Mouse (Mus musculus): Measurements from ENCODE around the gene Ccdc6.

The Ccdc6 gene

GRCm38 (mm10) chr10:70168396-70168795, 71.5 kb downstream of the Ccdc6 start:
- DNase-seq (ENCODE audit: low spot score in 2 of 2), result no peak

- DNase-seq (ENCODE audit: low spot score in 2 of 2), result no peak
Measured at GRCm38 (mm10) chr10:70169044-70169443, 72.1 kb downstream of the Ccdc6 start.

DNA sequence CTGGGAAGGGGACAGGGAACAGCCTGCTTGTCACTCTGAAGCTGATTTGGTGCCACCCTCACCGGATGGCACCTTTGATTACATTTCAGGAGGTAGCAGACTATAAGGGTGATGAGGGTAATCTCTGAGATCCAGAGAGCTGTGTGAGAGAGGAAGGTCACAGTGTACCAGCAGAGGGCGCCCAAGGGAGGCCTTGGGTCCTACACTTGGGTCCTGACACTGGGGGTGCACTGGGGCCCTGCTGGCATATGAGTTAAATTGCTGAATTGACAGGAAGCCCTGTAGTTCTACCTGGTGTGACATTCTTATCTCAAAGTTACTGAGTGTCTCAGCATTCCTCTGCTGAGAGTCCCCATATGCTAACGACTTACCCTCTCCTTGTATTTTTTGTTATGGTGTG, 76.4 kb downstream of the Ccdc6 start:
- DNase-seq (ENCODE audit: low spot score in 2 of 2), result peak in 1 of 2 experiments; percentile 45

GRCm38 (mm10) chr10:70174494-70175190, 77.7 kb downstream of the Ccdc6 start:
- no peak for DNase-seq (ENCODE audit: low spot score in 2 of 2)

- DNase-seq (ENCODE audit: low spot score in 2 of 2), result no peak
Measured at GRCm38 (mm10) chr10:70180727-70181126, 83.8 kb downstream of the Ccdc6 start.

- DNase-seq (ENCODE audit: low spot score in 2 of 2), result no peak
Measured at GRCm38 (mm10) chr10:70181279-70181972, 84.5 kb downstream of the Ccdc6 start.

DNA sequence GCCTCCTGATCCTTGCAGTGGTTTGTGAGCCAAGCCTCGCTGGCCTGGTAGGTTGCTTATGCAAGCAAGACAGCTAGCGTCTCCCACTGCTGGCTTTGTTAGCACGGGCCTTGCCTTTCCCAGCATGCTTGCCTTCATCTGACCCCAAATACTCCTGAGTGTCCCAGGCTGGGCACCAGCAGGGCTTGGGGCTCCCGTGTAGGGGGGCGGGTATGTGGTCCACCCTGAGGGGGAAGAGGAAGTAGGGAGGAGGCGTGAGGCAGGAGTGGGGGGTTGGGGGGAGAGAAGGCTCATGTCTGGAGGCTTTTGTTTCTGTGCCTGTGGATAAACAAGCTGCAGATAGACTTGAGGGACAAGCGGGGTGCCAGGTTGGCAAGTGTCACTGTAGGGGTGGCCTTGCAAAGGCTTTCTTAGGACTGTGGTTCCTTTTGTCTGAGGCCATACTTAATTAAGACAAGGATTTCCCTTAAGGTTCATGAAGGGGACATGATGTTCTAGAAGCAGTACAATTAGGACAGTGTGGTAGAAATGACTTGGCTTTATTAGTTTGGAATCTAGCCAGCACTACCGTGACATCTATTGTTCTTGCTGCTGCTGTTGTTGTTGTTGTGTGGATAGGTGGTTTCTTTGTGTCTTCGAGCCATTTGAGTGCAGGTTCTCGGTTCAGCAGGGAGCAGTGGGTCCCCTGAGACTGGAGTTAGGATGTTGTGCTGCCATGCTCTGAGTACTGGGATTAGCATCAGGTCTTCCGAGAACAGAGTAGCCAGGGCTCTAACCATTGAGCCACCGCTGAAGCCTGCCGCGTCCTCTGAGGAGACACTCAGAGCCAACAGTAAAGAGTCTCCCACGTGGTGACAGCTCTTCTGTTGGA, 86.5 kb downstream of the Ccdc6 start:
- DNase-seq (ENCODE audit: low spot score in 2 of 2), result no peak

DNA sequence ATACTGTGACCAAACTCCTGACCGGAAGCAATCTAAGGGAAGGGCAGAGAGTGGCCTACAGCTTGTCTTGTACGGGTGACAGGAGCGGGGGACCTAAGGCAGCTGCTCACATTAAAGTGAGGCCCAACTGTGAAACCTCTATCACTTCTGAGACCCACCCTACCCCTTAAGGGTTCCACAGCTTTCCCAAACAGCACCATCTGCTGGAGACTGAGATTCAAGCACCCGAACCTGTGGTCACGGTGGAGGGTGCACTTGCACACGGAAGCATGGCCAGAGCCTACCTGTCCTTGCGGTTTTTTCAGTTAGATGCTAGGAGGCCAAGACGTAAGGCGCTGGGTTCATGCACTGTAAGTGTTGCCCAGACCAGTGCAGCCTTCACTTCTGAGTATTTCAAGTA, 89.2 kb downstream of the Ccdc6 start:
- no peak for DNase-seq (ENCODE audit: low spot score in 2 of 2)

DNA sequence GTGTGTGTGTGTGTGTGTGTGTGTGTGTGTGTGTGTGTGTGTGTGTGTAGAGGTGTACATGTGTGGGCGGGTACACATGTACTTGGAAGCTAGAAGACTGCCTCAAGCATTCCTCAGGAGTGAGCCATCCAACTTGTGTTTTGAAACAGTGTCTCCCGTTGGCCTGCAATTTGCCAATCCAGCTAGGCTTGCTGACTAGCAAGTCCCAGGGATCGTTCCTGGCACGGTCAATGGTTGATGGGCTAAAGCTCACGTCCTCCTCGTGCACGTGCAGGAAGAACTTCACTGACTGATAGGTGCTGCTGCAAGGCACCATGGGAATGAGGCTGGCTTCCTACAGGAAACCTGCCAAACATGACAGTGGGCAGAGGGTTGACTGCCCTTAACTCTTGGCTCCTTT, 89.7 kb downstream of the Ccdc6 start:
- DNase-seq (ENCODE audit: low spot score in 2 of 2), result no peak

GRCm38 (mm10) chr10:70189864-70190263, 92.9 kb downstream of the Ccdc6 start:
- no peak for DNase-seq (ENCODE audit: low spot score in 2 of 2)

- DNase-seq (ENCODE audit: low spot score in 2 of 2), result no peak
Measured at GRCm38 (mm10) chr10:70194283-70194682, 97.4 kb downstream of the Ccdc6 start.

- no peak for DNase-seq (ENCODE audit: low spot score in 2 of 2)
Measured at GRCm38 (mm10) chr10:70195279-70195678, 98.4 kb downstream of the Ccdc6 start.

GRCm38 (mm10) chr10:70195786-70196185, 98.9 kb downstream of the Ccdc6 start:
- no peak for DNase-seq (ENCODE audit: low spot score in 2 of 2)

DNA sequence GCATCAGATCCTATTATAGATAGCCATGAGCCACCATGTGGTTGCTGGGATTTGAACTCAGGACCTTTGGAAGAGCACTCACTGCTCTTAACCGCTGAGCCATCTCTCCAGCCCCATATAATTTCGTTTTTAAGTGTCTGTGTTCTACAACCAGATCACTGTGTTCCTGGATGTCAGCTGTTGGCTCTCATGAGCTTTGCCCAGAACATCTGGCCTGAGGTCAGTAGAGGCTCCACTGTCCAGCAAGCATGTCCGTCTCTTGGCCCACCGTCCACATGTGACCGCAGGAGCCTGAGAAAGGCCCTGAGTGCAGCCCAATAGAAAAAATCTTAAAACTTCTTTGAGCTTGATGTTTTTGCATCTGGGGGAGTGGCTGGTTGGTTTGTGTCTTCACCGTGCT, 99.7 kb downstream of the Ccdc6 start:
- no peak for DNase-seq (ENCODE audit: low spot score in 2 of 2)

DNA sequence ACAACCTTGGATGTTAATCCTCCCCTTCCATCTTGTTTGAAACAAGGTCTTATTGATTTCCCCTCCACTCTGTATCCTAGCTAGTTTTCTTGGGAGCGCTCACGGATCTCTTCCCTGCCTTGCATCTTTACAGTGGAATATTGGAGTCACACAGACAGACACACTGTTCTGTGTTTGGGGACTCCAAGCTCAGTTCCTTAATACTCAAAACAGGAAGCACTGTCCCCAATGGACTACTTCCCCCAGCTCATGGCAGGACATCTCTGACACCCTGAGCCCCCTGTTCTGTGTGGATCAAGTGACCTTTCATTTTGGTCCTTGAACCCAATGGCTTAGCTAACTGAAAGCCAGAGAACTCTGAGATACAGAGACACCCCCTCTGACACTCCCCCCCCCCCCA, 100.7 kb downstream of the Ccdc6 start:
- DNase-seq (ENCODE audit: low spot score in 2 of 2), result no peak

- no peak for DNase-seq (ENCODE audit: low spot score in 2 of 2)
Measured at GRCm38 (mm10) chr10:70198012-70198411, 101.1 kb downstream of the Ccdc6 start.

GRCm38 (mm10) chr10:70198951-70199463, 102.1 kb downstream of the Ccdc6 start:
- no peak for DNase-seq (ENCODE audit: low spot score in 2 of 2)

- DNase-seq (ENCODE audit: low spot score in 2 of 2), result no peak
Measured at GRCm38 (mm10) chr10:70199466-70200210, 102.7 kb downstream of the Ccdc6 start.

DNA sequence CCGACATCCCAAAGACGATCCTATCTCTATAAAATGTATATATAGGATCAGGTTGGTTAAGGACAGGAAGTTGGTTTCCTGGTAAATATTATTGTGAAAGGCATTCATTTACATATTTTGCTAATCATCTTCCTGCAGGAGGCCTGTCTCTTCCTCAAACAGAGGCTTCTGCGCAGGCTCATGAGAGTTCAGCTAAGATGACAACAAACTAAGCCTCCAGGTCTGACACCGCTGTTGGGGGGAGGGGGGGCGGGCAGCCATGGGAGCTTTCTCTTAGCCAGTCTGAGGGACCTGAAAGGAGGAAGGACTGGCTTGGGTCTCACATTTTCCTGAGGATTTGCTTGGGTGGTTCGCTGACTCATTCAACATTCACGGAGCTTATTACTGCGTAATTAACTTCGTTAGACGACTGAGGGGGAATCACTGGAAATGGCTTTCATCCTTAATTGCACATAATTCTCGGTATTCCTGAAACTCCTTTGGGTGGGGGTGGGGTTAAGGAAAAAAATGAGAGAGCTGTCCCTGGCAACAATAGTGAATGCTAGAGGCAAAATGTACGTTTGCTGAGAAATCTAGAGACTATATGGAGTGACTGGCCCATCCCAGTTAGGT, 104.1 kb downstream of the Ccdc6 start:
- DNase-seq (ENCODE audit: low spot score in 2 of 2), result no peak

DNA sequence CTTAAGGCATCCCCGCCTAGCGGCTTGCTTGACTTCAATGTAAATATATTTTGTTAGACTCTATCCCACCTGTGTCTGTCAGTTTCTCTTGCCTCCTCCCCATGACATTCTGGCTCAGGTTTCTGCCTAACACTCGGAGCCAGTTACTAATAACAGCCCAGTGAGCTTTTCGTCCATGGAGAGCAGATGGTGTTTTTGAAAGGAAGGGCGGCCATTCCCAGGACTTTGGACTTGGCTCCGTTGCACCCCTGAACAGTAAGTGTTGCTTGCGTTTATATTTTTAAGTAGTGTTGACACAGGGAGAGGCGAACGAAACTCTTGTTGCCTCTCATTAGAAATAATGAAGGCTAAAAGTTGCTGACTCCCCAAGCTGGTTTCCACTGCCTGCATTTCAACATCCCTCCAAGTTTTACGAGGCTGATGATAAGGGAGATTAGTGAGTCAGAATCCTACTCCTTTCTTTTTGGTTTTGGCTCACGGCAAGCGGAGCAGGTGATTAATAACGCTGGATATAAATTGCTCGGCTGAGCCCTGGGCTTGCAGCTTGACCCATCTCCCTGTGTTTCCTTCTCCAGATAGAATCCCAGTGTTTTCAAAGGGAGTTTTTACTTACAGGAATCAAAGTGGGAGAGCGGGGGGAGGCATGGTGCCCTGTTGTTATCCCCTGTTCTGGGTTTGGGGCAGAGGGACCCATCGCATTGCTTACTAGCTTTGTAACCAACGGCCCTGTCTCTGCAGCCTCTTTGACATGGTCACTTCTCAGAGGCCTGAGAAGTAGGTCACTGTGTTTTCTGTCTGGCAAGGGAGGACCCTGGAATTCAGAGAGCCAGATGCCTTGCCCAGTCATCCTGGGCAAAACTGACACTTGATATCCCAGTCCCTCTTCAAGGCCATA, 107.8 kb downstream of the Ccdc6 start, which contains the start of gene Mrln:
TSS of gene Mrln (plus strand) at position 160 of the 895 bp plus-strand sequence.
- DNase-seq (ENCODE audit: low spot score in 2 of 2), result peak in 1 of 2 experiments; percentile 76
